Mouse (Mus musculus): ENCODE measurements around the gene Ccdc86.

The Ccdc86 gene

GRCm38 (mm10) chr19:10949112-10949511 lies at the start of gene Ccdc86:
Gene Ccdc86, minus strand, starts transcription at chr19:10949266.
- peak; percentile 95 for DNase-seq

- DNase-seq, result no peak
These were observed 44.1 kb upstream of the Ccdc86 start, which contains the start of gene Ms4a15 for GRCm38 (mm10) chr19:10993150-10993549. Gene Ms4a15, minus strand, starts transcription at chr19:10993250.

GRCm38 (mm10) chr19:10991911-10992310 lies 42.8 kb upstream of the Ccdc86 start:
- no peak for DNase-seq

- DNase-seq, result no peak
These were observed 41.7 kb upstream of the Ccdc86 start for GRCm38 (mm10) chr19:10990751-10991150.

GRCm38 (mm10) chr19:10988563-10988962 lies 39.5 kb upstream of the Ccdc86 start:
- DNase-seq, result no peak

GRCm38 (mm10) chr19:10985889-10986288 lies 36.8 kb upstream of the Ccdc86 start:
- no peak for DNase-seq

- no peak for DNase-seq
These were observed 35.5 kb upstream of the Ccdc86 start for GRCm38 (mm10) chr19:10984551-10984950.

GRCm38 (mm10) chr19:10983146-10983545 lies 34.1 kb upstream of the Ccdc86 start:
- peak; percentile 36 for DNase-seq

GRCm38 (mm10) chr19:10980210-10980609 lies 31.1 kb upstream of the Ccdc86 start:
- DNase-seq, result no peak

GRCm38 (mm10) chr19:10979184-10980168 lies 30.4 kb upstream of the Ccdc86 start:
- DNase-seq, result peak; percentile 76

- DNase-seq, result no peak
These were observed 27.3 kb upstream of the Ccdc86 start for GRCm38 (mm10) chr19:10976318-10976717.

- no peak for DNase-seq
These were observed 26.1 kb upstream of the Ccdc86 start for GRCm38 (mm10) chr19:10975187-10975586.

GRCm38 (mm10) chr19:10974238-10974865 lies 25.3 kb upstream of the Ccdc86 start, which contains the start of gene Ms4a10:
Gene Ms4a10, minus strand, starts transcription at chr19:10974670.
- DNase-seq, result no peak

GRCm38 (mm10) chr19:10973187-10973586 lies 24.1 kb upstream of the Ccdc86 start:
- DNase-seq, result no peak

GRCm38 (mm10) chr19:10972660-10973059 lies 23.6 kb upstream of the Ccdc86 start:
- DNase-seq, result no peak

- DNase-seq, result no peak
These were observed 21.4 kb upstream of the Ccdc86 start for GRCm38 (mm10) chr19:10970457-10970856.

GRCm38 (mm10) chr19:10968578-10968977 lies 19.5 kb upstream of the Ccdc86 start:
- no peak for DNase-seq

GRCm38 (mm10) chr19:10965721-10966120 lies 16.7 kb upstream of the Ccdc86 start:
- DNase-seq, result no peak

- DNase-seq, result no peak
These were observed 10.9 kb upstream of the Ccdc86 start for GRCm38 (mm10) chr19:10959978-10960346.

- DNase-seq, result peak; percentile 86
These were observed 10.3 kb upstream of the Ccdc86 start for GRCm38 (mm10) chr19:10959085-10959977.

GRCm38 (mm10) chr19:10952021-10952939 lies 3.2 kb upstream of the Ccdc86 start:
- DNase-seq, result no peak

- DNase-seq, result no peak
These were observed 492 bp upstream of the Ccdc86 start for GRCm38 (mm10) chr19:10949558-10949957.

All from cerebellum, adult 9-10 months (tissue).